Mouse (Mus musculus) lung, embryonic 14.5 days (tissue): ENCODE measurements around the gene Zc3h12a. TPM values are rescaled to one million over a fixed set of nuclear protein-coding genes. Genes with fewer than 3 reads are reported as not detected.

Source experiments
- ATAC-seq: fragments of 200-750 bp; cut with Nextera tagmentation; 2 replicates; pipeline ENCODE4 v1.8.0; 2017; ENCODE audit warnings: mild to moderate bottlenecking, moderate TSS enrichment, moderate library complexity; ENCODE audit not compliant: insufficient read depth
- DNase-seq: peaks from one replicate; pipeline ENCODE4 v3.0.0-alpha.2; 2015
- H3K27ac ChIP-seq: fragments of 300-500 bp; sonication (generic); 2 replicates; pipeline ENCODE4 v1.5.1; 2014; ENCODE audit warnings: low read depth, mild to moderate bottlenecking, moderate library complexity
- H3K27me3 ChIP-seq: fragments of 300-500 bp; sonication (generic); 2 replicates; pipeline ENCODE4 v1.6.1; 2014; ENCODE audit warnings: low read length, control low read depth; ENCODE audit not compliant: insufficient read depth
- H3K36me3 ChIP-seq: fragments of 300-500 bp; sonication (generic); 2 replicates; pipeline ENCODE4 v1.6.1; 2014; ENCODE audit warnings: control low read depth; ENCODE audit not compliant: insufficient read depth
- H3K4me1 ChIP-seq: fragments of 300-500 bp; sonication (generic); 2 replicates; pipeline ENCODE4 v1.6.1; 2014; ENCODE audit warnings: antibody characterized with exemption, control low read depth; ENCODE audit not compliant: insufficient read depth
- H3K4me2 ChIP-seq: fragments of 300-500 bp; sonication (generic); 2 replicates; pipeline ENCODE4 v1.6.1; 2014; ENCODE audit warnings: mild to moderate bottlenecking
- H3K4me3 ChIP-seq: fragments of 300-500 bp; sonication (generic); 2 replicates; pipeline ENCODE4 v1.5.1; 2014; ENCODE audit warnings: low read depth, low read length
- H3K9ac ChIP-seq: fragments of 300-500 bp; sonication (generic); 2 replicates; pipeline ENCODE4 v1.6.1; 2014
- H3K9me3 ChIP-seq: fragments of 300-500 bp; sonication (generic); 2 replicates; pipeline ENCODE4 v1.6.1; 2016; ENCODE audit warnings: low read depth, low read length, control low read depth
- CTCF ChIP-seq: IDR thresholded peaks from 2 replicates; pipeline ENCODE4 v1.5.1; 2016; ENCODE audit warnings: antibody characterized with exemption, low read depth
- WGBS: fragments of 180-500 bp; shearing (Covaris S2); extraction: QIAGEN DNeasy Blood & Tissue Kit; methylation state at CpG from one replicate; pipeline ENCODE4 v1.1.7; 2014; 5-methylcytosine and 5-hydroxymethylcytosine counted together
- polyA plus RNA-seq: library from polyadenylated mRNA; unstranded; fragments of >200 nt; fragmentation: Nextera tagmentation; extraction: Ambion mirVana; gene quantifications from 2 replicates; pipeline ENCODE4 v1.2.1, GENCODE M21; 2014

Zc3h12a gene
- polyA plus RNA-seq, 1 experiment from 2014 or later: 0.42 TPM

- WGBS: 23% methylated on average over 9 of the region's 10 CpGs
- H3K9ac ChIP-seq: no peak overlapping the region; the same call in 1 of the 2 replicates
- no peak for DNase-seq
- TF ChIP-seq CTCF: no peak
- no peaks in the 10 kb centered on the region for H3K36me3 ChIP-seq
- no peaks in the 10 kb centered on the region for H3K4me1 ChIP-seq
- H3K9me3 ChIP-seq: no peaks in the 10 kb centered on the region
- no peak overlapping the region for H3K4me2 ChIP-seq
- ATAC-seq: no peak
- H3K4me3 ChIP-seq: no peak overlapping the region
- no peaks in the 10 kb centered on the region for H3K27me3 ChIP-seq
- H3K27ac ChIP-seq: no peak overlapping the region
Measured at GRCm38 (mm10) chr4:125145213-125145612, 17.6 kb upstream of the Zc3h12a start.

GRCm38 (mm10) chr4:125144627-125145026 is 17.0 kb upstream of the Zc3h12a start:
- TF ChIP-seq CTCF: no peak
- WGBS: 42% methylated on average over 7 of the region's 7 CpGs

GRCm38 (mm10) chr4:125144211-125144610 is 16.6 kb upstream of the Zc3h12a start:
- 71% methylated on average over 5 of the region's 5 CpGs for WGBS
- DNase-seq: no peak
- Histone ChIP-seq H3K4me2 (no peak overlapping the region), H3K36me3 (no peaks in the 10 kb centered on the region), H3K27ac (no peak overlapping the region), H3K4me3 (no peak overlapping the region), H3K27me3 (no peaks in the 10 kb centered on the region), H3K9me3 (no peaks in the 10 kb centered on the region), H3K9ac (no peak overlapping the region), H3K4me1 (no peaks in the 10 kb centered on the region)
- TF ChIP-seq CTCF: no peak
- ATAC-seq: no peak

More at GRCm38 (mm10) chr4:125144627-125145026, 17.0 kb upstream of the Zc3h12a start:
- no peak for ATAC-seq
- no peak for DNase-seq
- Histone ChIP-seq H3K9me3 (no peaks in the 10 kb centered on the region), H3K36me3 (no peaks in the 10 kb centered on the region), H3K4me1 (no peaks in the 10 kb centered on the region), H3K27me3 (no peaks in the 10 kb centered on the region), H3K4me2 (no peak overlapping the region), H3K27ac (no peak overlapping the region), H3K4me3 (no peak overlapping the region), H3K9ac (no peak overlapping the region)

GRCm38 (mm10) chr4:125138321-125138720 is 10.7 kb upstream of the Zc3h12a start:
- H3K4me2 ChIP-seq: no peak overlapping the region
- no peak overlapping the region for H3K27ac ChIP-seq
- no peaks in the 10 kb centered on the region for H3K9me3 ChIP-seq
- H3K4me3 ChIP-seq: no peak overlapping the region
- 43% methylated on average over 7 of the region's 7 CpGs for WGBS
- ATAC-seq (no peak), DNase-seq (no peak)
- no peaks in the 10 kb centered on the region for H3K27me3 ChIP-seq
- no peak overlapping the region for H3K9ac ChIP-seq
- no peaks in the 10 kb centered on the region for H3K4me1 ChIP-seq
- TF ChIP-seq CTCF: no peak
- H3K36me3 ChIP-seq: no peaks in the 10 kb centered on the region

GRCm38 (mm10) chr4:125136303-125136888 is 8.8 kb upstream of the Zc3h12a start:
- 57% methylated on average over 12 of the region's 12 CpGs for WGBS

DNA sequence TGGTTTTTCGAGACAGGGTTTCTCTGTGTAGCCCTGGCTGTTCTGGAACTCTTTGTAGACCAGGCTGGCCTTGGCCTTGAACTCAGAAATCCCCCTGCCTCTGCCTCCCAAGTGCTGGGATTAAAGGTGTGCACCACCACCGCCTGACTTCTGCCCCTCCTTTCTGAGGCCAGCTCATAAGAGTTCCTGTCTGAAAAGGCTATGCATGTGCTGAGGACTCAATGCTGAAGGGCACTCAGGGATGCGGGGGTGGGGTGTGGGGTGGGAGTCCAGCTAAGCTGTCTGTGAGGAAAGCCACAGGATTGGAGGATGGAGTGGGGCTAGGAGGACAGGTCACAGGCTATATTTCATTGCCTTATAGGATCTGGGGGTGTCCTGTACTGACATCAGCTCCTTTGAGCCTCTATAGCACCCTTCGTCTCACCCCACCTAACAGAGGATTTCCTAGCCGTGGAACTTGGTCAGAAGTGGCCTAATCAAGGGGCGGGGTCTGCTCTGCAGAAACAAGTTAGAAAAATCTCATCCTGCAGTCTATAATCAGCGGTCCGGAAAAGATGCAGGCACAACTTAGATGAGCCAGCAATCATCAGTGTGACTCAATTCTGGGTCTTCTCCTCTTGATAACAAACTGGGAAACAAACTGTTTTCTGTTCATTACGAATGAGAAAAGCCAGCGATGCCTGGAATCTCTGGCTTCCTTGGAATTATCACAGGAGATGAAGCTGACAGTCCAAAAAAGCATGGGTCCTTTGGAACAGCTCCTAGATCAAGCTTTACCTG is 7.6 kb upstream of the Zc3h12a start:
- H3K4me1 ChIP-seq: no peaks in the 10 kb centered on the region
- H3K36me3 ChIP-seq: no peaks in the 10 kb centered on the region
- ATAC-seq (no peak), DNase-seq (no peak)
- no peak overlapping the region for H3K27ac ChIP-seq
- no peaks in the 10 kb centered on the region for H3K27me3 ChIP-seq
- 73% methylated on average over 10 of the region's 10 CpGs for WGBS
- H3K9me3 ChIP-seq: no peaks in the 10 kb centered on the region
- TF ChIP-seq CTCF: no peak
- no peak overlapping the region for H3K9ac ChIP-seq
- H3K4me2 ChIP-seq: no peak overlapping the region
- H3K4me3 ChIP-seq: no peak overlapping the region

More at GRCm38 (mm10) chr4:125136303-125136888, 8.8 kb upstream of the Zc3h12a start:
- no peaks in the 10 kb centered on the region for H3K4me1 ChIP-seq
- no peak for ATAC-seq
- H3K27me3 ChIP-seq: no peaks in the 10 kb centered on the region
- no peak for TF ChIP-seq CTCF
- no peak overlapping the region for H3K4me2 ChIP-seq
- no peaks in the 10 kb centered on the region for H3K36me3 ChIP-seq
- no peak overlapping the region for H3K27ac ChIP-seq
- DNase-seq: no peak
- no peaks in the 10 kb centered on the region for H3K9me3 ChIP-seq
- no peak overlapping the region for H3K9ac ChIP-seq
- H3K4me3 ChIP-seq: no peak overlapping the region

GRCm38 (mm10) chr4:125134631-125135030 is 7.0 kb upstream of the Zc3h12a start:
- H3K9ac ChIP-seq: no peak overlapping the region
- 71% methylated on average over 5 of the region's 5 CpGs for WGBS
- no peaks in the 10 kb centered on the region for H3K9me3 ChIP-seq
- no peak overlapping the region for H3K4me3 ChIP-seq
- ATAC-seq (no peak), DNase-seq (no peak)
- no peaks in the 10 kb centered on the region for H3K4me1 ChIP-seq
- H3K27me3 ChIP-seq: no peaks in the 10 kb centered on the region
- no peak for TF ChIP-seq CTCF
- H3K36me3 ChIP-seq: no peaks in the 10 kb centered on the region
- H3K4me2 ChIP-seq: no peak overlapping the region
- no peak overlapping the region for H3K27ac ChIP-seq
